Mouse (Mus musculus) limb, embryonic 14.5 days (tissue): ENCODE data around the gene Pcnx2. TPM values are rescaled to one million over a fixed set of nuclear protein-coding genes. Genes with fewer than 3 reads are reported as not detected.
A peak's percentile ranks its signal among the peaks of the same experiment; 100 is the strongest.

Source experiments
- ATAC-seq: fragments of 200-750 bp; cut with Nextera tagmentation; 2 replicates; pipeline ENCODE4 v1.8.0; 2017; ENCODE audit warnings: low read depth, moderate number of reproducible peaks, moderate TSS enrichment; ENCODE audit not compliant: low FRiP score
- DNase-seq: peaks from one replicate; pipeline ENCODE4 v3.0.0-alpha.2; 2015; ENCODE audit warnings: low spot score
- H3K27ac ChIP-seq: fragments of 300-500 bp; sonication (generic); replicated peaks from 2 replicates; pipeline ENCODE4 v1.5.1; 2014; ENCODE audit warnings: low read depth, mild to moderate bottlenecking, low read length, moderate library complexity, mixed read lengths
- H3K27me3 ChIP-seq: fragments of 300-500 bp; sonication (generic); 2 replicates; pipeline ENCODE4 v1.6.1; 2014; ENCODE audit warnings: low read length, mixed read lengths; ENCODE audit not compliant: control insufficient read depth, insufficient read depth
- H3K36me3 ChIP-seq: fragments of 300-500 bp; sonication (generic); 2 replicates; pipeline ENCODE4 v1.6.1; 2014; ENCODE audit warnings: mild to moderate bottlenecking, low read length, moderate library complexity, mixed read lengths; ENCODE audit not compliant: control insufficient read depth, insufficient read depth
- H3K4me1 ChIP-seq: fragments of 300-500 bp; sonication (generic); 2 replicates; pipeline ENCODE4 v1.6.1; 2014; ENCODE audit warnings: antibody characterized with exemption, low read length, mixed read lengths; ENCODE audit not compliant: control insufficient read depth, insufficient read depth
- H3K4me2 ChIP-seq: fragments of 300-500 bp; sonication (generic); replicated peaks from 2 replicates; pipeline ENCODE4 v1.6.1; 2014; ENCODE audit warnings: low read depth, mild to moderate bottlenecking, low read length, moderate library complexity; ENCODE audit not compliant: severe bottlenecking
- H3K4me3 ChIP-seq: fragments of 300-500 bp; sonication (generic); replicated peaks from 2 replicates; pipeline ENCODE4 v1.5.1; 2014; ENCODE audit warnings: low read length
- H3K9ac ChIP-seq: fragments of 300-500 bp; sonication (generic); 2 replicates; pipeline ENCODE4 v1.6.1; 2014; ENCODE audit warnings: mild to moderate bottlenecking, low read depth, low read length, moderate library complexity; ENCODE audit not compliant: severe bottlenecking
- H3K9me3 ChIP-seq: fragments of 300-500 bp; sonication (generic); 2 replicates; pipeline ENCODE4 v1.6.1; 2016; ENCODE audit warnings: low read length; ENCODE audit not compliant: control insufficient read depth
- POLR2A ChIP-seq: fragments of 200-500 bp; IDR thresholded peaks from 2 replicates; pipeline ENCODE4 v1.8.0; 2012; ENCODE audit warnings: inconsistent platforms, mild to moderate bottlenecking, moderate library complexity, borderline replicate concordance; ENCODE audit not compliant: insufficient read depth, insufficient read length; ENCODE audit errors: extremely low read depth
- WGBS: fragments of 180-500 bp; shearing (Covaris S2); extraction: QIAGEN DNeasy Blood & Tissue Kit; methylation state at CpG from one replicate; pipeline ENCODE4 v1.1.7; 2014; 5-methylcytosine and 5-hydroxymethylcytosine counted together
- polyA plus RNA-seq, 2 experiments: library from polyadenylated mRNA; depleted of rRNA in 1 of 2; stranded (reverse) in 1 of 2; unstranded in 1 of 2; fragments of >200 nt; fragmentation: Nextera tagmentation in 1 of 2; extraction: Ambion mirVana in 1 of 2; gene quantifications; 2 replicates each; pipeline versions ENCODE4 v1.2.1 to v1.2.3; 2012 to 2014

The Pcnx2 gene
- polyA plus RNA-seq, 2 experiments: 0.15 to 0.33 TPM

- no peaks in the 10 kb centered on the region for H3K36me3 ChIP-seq
- no peak overlapping the region for H3K4me3 ChIP-seq
- TF ChIP-seq POLR2A: no peak
- no peak for DNase-seq
- no peak for ATAC-seq
- no peak overlapping the region for H3K27ac ChIP-seq
- no peak overlapping the region for H3K4me2 ChIP-seq
- WGBS: 65% methylated on average over 6 of the region's 6 CpGs
- H3K9ac ChIP-seq: no peak overlapping the region
- H3K27me3 ChIP-seq: no peaks in the 10 kb centered on the region
- no peaks in the 10 kb centered on the region for H3K9me3 ChIP-seq
- no peaks in the 10 kb centered on the region for H3K4me1 ChIP-seq
These were observed 121.3 kb downstream of the Pcnx2 start for GRCm38 (mm10) chr8:125776800-125777199.

GRCm38 (mm10) chr8:125776314-125776713 is 121.8 kb downstream of the Pcnx2 start:
- Histone ChIP-seq H3K9ac (no peak overlapping the region), H3K36me3 (no peaks in the 10 kb centered on the region), H3K27me3 (no peaks in the 10 kb centered on the region), H3K27ac (no peak overlapping the region), H3K9me3 (no peaks in the 10 kb centered on the region), H3K4me2 (no peak overlapping the region), H3K4me3 (no peak overlapping the region), H3K4me1 (no peaks in the 10 kb centered on the region)
- TF ChIP-seq POLR2A: no peak
- 84% methylated on average over 3 of the region's 3 CpGs for WGBS
- ATAC-seq (no peak), DNase-seq (no peak)

GRCm38 (mm10) chr8:125775031-125775430 is 123.1 kb downstream of the Pcnx2 start:
- Histone ChIP-seq H3K9me3 (no peaks in the 10 kb centered on the region), H3K27ac (no peak overlapping the region), H3K4me3 (no peak overlapping the region), H3K9ac (no peak overlapping the region), H3K27me3 (no peaks in the 10 kb centered on the region), H3K36me3 (no peaks in the 10 kb centered on the region), H3K4me1 (no peaks in the 10 kb centered on the region), H3K4me2 (no peak overlapping the region)
- no peak for TF ChIP-seq POLR2A
- 74% methylated on average over 3 of the region's 3 CpGs for WGBS
- DNase-seq (no peak), ATAC-seq (no peak)

- 48% methylated on average over 7 of the region's 7 CpGs for WGBS
- H3K4me1 ChIP-seq: no peaks in the 10 kb centered on the region
- no peaks in the 10 kb centered on the region for H3K27me3 ChIP-seq
- H3K36me3 ChIP-seq: no peaks in the 10 kb centered on the region
- no peak overlapping the region for H3K9ac ChIP-seq
- H3K27ac ChIP-seq: no peak overlapping the region
- H3K4me3 ChIP-seq: no peak overlapping the region
- TF ChIP-seq POLR2A: no peak
- H3K9me3 ChIP-seq: no peaks in the 10 kb centered on the region
- DNase-seq (no peak), ATAC-seq (no peak)
- no peak overlapping the region for H3K4me2 ChIP-seq
These were observed 124.8 kb downstream of the Pcnx2 start for GRCm38 (mm10) chr8:125773281-125773803.

- DNase-seq (no peak), ATAC-seq (no peak)
- TF ChIP-seq POLR2A: no peak
- Histone ChIP-seq H3K4me1 (no peaks in the 10 kb centered on the region), H3K36me3 (no peaks in the 10 kb centered on the region), H3K27me3 (no peaks in the 10 kb centered on the region), H3K9ac (no peak overlapping the region), H3K4me3 (no peak overlapping the region), H3K27ac (no peak overlapping the region), H3K4me2 (no peak overlapping the region), H3K9me3 (no peaks in the 10 kb centered on the region)
- WGBS: 64% methylated on average over 2 of the region's 2 CpGs
These were observed 125.8 kb downstream of the Pcnx2 start for GRCm38 (mm10) chr8:125772300-125772699.

- ATAC-seq: peak; percentile 83
- Histone ChIP-seq H3K4me1 (no peaks in the 10 kb centered on the region), H3K9ac (no peak overlapping the region), H3K27me3 (no peaks in the 10 kb centered on the region), H3K4me2 (no peak overlapping the region), H3K36me3 (no peaks in the 10 kb centered on the region), H3K4me3 (no peak overlapping the region), H3K9me3 (no peaks in the 10 kb centered on the region), H3K27ac (no peak overlapping the region)
- 75% methylated on average over 10 of the region's 10 CpGs for WGBS
- DNase-seq: no peak
- TF ChIP-seq POLR2A: no peak
These were observed 130.0 kb downstream of the Pcnx2 start for GRCm38 (mm10) chr8:125768079-125768478.
